ENCODE assay signal across 17 mouse cellular contexts in genomic region chr3:103539148-103539547, GRCm38 (mm10). TPM values are rescaled to one million over a fixed set of nuclear protein-coding genes. Genes with fewer than 3 reads are reported as not detected.
DNase-seq lines count a peak whose midpoint lies in the region; ATAC-seq and TF ChIP-seq lines count a peak whose summit lies in the region.
"Had no signal": no experiment of that assay in that cellular context is flagged by ENCODE, and none has a peak within 500 bp of the region (broad histone marks: within the 10 kb centered on the region; RNA-seq: fewer than 3 reads in every experiment).

No protein-coding gene starts in this region.

- H3K36me3 ChIP-seq in midbrain, postnatal 0 days (ENCODE audit: insufficient read depth, low read length), result no peaks in the 10 kb centered on the region
- no peaks in the 10 kb centered on the region for H3K36me3 ChIP-seq in midbrain, embryonic 11.5 days (ENCODE audit: control insufficient read depth, insufficient read depth, low read length)
- H3K36me3 ChIP-seq: intestine, embryonic 15.5 days; lung, embryonic 15.5 days; midbrain, embryonic 13.5 days had no signal

- no peaks in the 10 kb centered on the region for H3K9me3 ChIP-seq in midbrain, postnatal 0 days (ENCODE audit: low read length)
- H3K9me3 ChIP-seq in midbrain, embryonic 11.5 days (ENCODE audit: control insufficient read depth, low read length), result no peaks in the 10 kb centered on the region
- H3K9me3 ChIP-seq: intestine, embryonic 15.5 days; lung, embryonic 15.5 days had no signal

- no peak for ATAC-seq in midbrain, postnatal 0 days (ENCODE audit: low FRiP score)
- ATAC-seq in midbrain, embryonic 11.5 days (ENCODE audit: low FRiP score), result no peak
- no peak for ATAC-seq in CD4-positive, CD25-positive, alpha-beta regulatory T cell, adult 4 months
- ATAC-seq: intestine, embryonic 15.5 days; midbrain, embryonic 13.5 days had no signal

- peak; percentile 14 to 20 for DNase-seq in cerebellum, postnatal 36 days
- DNase-seq in cerebellum, adult 11 months, result no peak
- peak; percentile 20 for DNase-seq in kidney, postnatal 10 days
- DNase-seq in kidney, postnatal 25 days, result no peak
- peak; percentile 71 for DNase-seq in midbrain, postnatal 0 days (ENCODE audit: low spot score)
- DNase-seq in midbrain, embryonic 11.5 days (ENCODE audit: low spot score, missing footprints), result no peak
- DNase-seq in brain, embryonic 14.5 days (ENCODE audit: low read depth), result peak; percentile 76
- DNase-seq: adrenal gland, postnatal 14 days; gastrocnemius, postnatal 10 days; heart, postnatal 14 days; liver; thymus, adult 2 months had no signal

- no peak overlapping the region for H3K9ac ChIP-seq in midbrain, postnatal 0 days (replicated peaks; ENCODE audit: low read length, poor library complexity, severe bottlenecking)
- H3K9ac ChIP-seq in midbrain, embryonic 11.5 days (ENCODE audit: low read length), result no peak overlapping the region
- H3K9ac ChIP-seq: intestine, embryonic 15.5 days; lung, embryonic 15.5 days; midbrain, embryonic 13.5 days had no signal

- H3K4me1 ChIP-seq in midbrain, postnatal 0 days (ENCODE audit: insufficient read depth, low read length), result no peaks in the 10 kb centered on the region
- no peaks in the 10 kb centered on the region for H3K4me1 ChIP-seq in midbrain, embryonic 11.5 days (ENCODE audit: control insufficient read depth, insufficient read depth, low read length)
- H3K4me1 ChIP-seq: intestine, embryonic 15.5 days; midbrain, embryonic 13.5 days had no signal

- H3K4me3 ChIP-seq in midbrain, postnatal 0 days (ENCODE audit: low read depth, low read length), result no peak overlapping the region
- no peak overlapping the region for H3K4me3 ChIP-seq in midbrain, embryonic 11.5 days (ENCODE audit: low read depth, low read length)
- H3K4me3 ChIP-seq: intestine, embryonic 15.5 days; lung, embryonic 15.5 days; midbrain, embryonic 13.5 days had no signal

- H3K27me3 ChIP-seq in midbrain, postnatal 0 days (ENCODE audit: insufficient read depth, low read length), result 0 out of 2 replicates have a peak, but pooled peaks cover 2% of the 10 kb centered on the region
- no peaks in the 10 kb centered on the region for H3K27me3 ChIP-seq in midbrain, embryonic 11.5 days (ENCODE audit: control insufficient read depth, insufficient read depth, low read length)
- H3K27me3 ChIP-seq: intestine, embryonic 15.5 days; lung, embryonic 15.5 days had no signal

- no peak overlapping the region for H3K27ac ChIP-seq in midbrain, postnatal 0 days (ENCODE audit: low read depth, low read length)
- H3K27ac ChIP-seq in midbrain, embryonic 11.5 days (ENCODE audit: low read depth, low read length), result no peak overlapping the region
- H3K27ac ChIP-seq: intestine, embryonic 15.5 days; lung, embryonic 15.5 days; midbrain, embryonic 13.5 days had no signal

- WGBS in midbrain, postnatal 0 days, result 66% methylated on average over 7 of the region's 7 CpGs
- WGBS in midbrain, embryonic 11.5 days, result 82% methylated on average over 7 of the region's 7 CpGs

- no peak overlapping the region for H3K4me2 ChIP-seq in midbrain, postnatal 0 days (ENCODE audit: low read depth, low read length, poor library complexity, severe bottlenecking)
- no peak overlapping the region for H3K4me2 ChIP-seq in midbrain, embryonic 11.5 days
- H3K4me2 ChIP-seq: intestine, embryonic 15.5 days; lung, embryonic 15.5 days; midbrain, embryonic 13.5 days had no signal

- no peak for TF ChIP-seq CTCF in midbrain, postnatal 0 days (IDR thresholded peaks at IDR 0.05)
- TF ChIP-seq CTCF in brain, embryonic 14.5 days (IDR thresholded peaks at IDR 0.05; ENCODE audit: borderline replicate concordance, extremely low read depth, insufficient read depth, insufficient read length), result no peak

- TF ChIP-seq POLR2A in brain, embryonic 14.5 days (IDR thresholded peaks at IDR 0.05; ENCODE audit: borderline replicate concordance, extremely low read depth, insufficient read depth, insufficient read length, poor library complexity, severe bottlenecking), result no peak

RNA-seq across cellular contexts. Expression of gene Syt6, which starts 35.9 kb away (rescaled TPM):
- 29.5 and 30.7 TPM in 2 replicates for total RNA-seq in midbrain, postnatal 0 days (2014; rRNA removed)
- 9.0 and 10.0 TPM in 2 replicates for polyA plus RNA-seq in midbrain, postnatal 0 days (2015; fragmentation: Nextera tagmentation; extraction: Ambion mirVana)
- 4.3 and 5.6 TPM in 2 replicates for polyA plus RNA-seq in midbrain, embryonic 11.5 days (2014; fragmentation: Nextera tagmentation; extraction: Ambion mirVana)
- polyA plus RNA-seq in brain, embryonic 14.5 days (2012; rRNA removed), result 12.3 and 18.5 TPM in 2 replicates
- not detected for polyA plus RNA-seq in CD4-positive, CD25-positive, alpha-beta regulatory T cell, adult 4 months (2017; shearing (Covaris generic))
- total RNA-seq: adrenal gland, postnatal 14 days; heart, postnatal 14 days had no signal
- polyA plus RNA-seq: C2C12 had no signal

Comparison
In these comparisons a context has a peak if more than half of its experiments do, and no peak if none do; other contexts are left out.
1. DNase-seq: peak in cerebellum, postnatal 36 days (2 of 2), kidney, postnatal 10 days (single experiment), midbrain, postnatal 0 days (single experiment) and brain, embryonic 14.5 days (single experiment); none in cerebellum, adult 11 months (single experiment), kidney, postnatal 25 days (0 of 2) and midbrain, embryonic 11.5 days (single experiment).